Mouse (Mus musculus) heart, adult 8-10 months (tissue): ENCODE measurements around the gene Ccnb1. TPM values are rescaled to one million over a fixed set of nuclear protein-coding genes. Genes with fewer than 3 reads are reported as not detected.
A peak's percentile ranks its signal among the peaks of the same experiment; 100 is the strongest.
"Not testable (repeated sequence)": the region's sequence is repeated elsewhere in the genome, so short reads cannot be mapped to it uniquely, and the experiment has no call there.

ENCODE experiments used
- DNase-seq: peaks from one replicate; pipeline ENCODE4 v3.0.0; 2022; ENCODE audit warnings: low spot score
- total RNA-seq, 4 experiments: library from RNA; stranded (reverse); gene quantifications; 2 replicates each; pipeline ENCODE4 v1.2.4; 2022

Gene Ccnb1
- total RNA-seq, 4 experiments from 2014 or later: 0.19 to 0.63 (median 0.28) TPM; not detected in 1

DNA sequence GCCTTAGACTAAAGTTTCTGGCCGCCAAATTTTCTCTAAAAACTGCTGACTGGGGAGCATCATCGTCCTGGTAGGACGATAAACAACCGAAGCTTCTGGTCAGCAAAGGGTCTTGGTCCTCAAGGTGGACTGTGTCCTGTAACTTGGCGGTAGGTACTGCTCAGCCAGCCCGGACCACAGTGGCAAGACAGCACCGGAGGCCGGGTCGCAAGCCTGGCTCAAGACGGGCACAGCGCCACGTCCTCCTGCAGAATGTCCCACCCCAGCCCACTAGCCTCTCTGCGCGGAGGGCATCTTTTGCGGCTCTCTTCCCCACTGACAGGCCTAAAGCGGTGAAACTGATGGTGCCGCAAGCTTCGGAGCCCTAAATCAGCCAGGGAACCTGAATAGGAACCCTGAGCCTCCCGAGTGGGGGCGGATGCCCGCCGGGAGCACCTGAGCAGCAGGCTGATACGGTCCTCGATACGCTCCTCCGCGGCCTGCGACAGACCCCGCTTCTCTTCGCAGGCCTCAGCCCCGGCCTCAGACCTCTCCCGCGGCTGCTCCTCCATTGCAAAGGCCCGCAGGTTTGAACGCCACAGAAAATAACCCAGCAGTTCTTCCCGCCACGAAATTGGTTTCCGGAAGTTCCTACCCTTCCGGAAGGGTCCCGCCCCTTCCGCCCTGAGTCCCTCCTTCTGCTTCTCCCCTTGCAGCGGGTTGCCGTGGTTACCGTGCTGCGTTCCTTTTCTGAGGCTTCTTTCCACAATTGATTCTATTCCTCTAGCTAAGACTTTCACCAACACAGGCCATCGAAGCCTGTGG is 10.9 kb downstream of the Ccnb1 start, which contains the start of gene Cenph:
Gene Cenph (minus strand): TSS at position 648 of the 804 bp plus-strand sequence.
- peak; percentile 77 for DNase-seq

- no peak for DNase-seq
These were observed 11.7 kb downstream of the Ccnb1 start for GRCm38 (mm10) chr13:100774704-100775103.

DNA sequence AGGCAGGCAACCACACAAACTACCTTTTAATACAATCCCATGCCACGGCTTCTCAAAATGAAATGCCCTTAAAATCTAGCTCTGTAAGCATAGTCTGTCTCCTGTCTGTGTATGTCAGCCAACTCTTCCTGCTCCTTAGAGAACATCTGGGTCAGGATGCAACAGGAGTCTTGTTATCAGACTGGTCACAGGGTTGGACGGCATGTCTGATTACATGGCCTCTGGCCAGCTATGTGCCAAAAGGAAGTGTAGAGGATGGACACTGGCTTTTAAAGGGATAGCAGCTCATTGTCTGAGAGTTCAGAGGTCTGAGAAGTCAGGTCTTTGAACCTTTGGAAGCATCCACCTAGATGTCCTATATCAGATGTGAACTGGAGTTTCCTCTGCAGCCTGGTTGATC is 31.0 kb downstream of the Ccnb1 start:
- peak; percentile 33 for DNase-seq

DNA sequence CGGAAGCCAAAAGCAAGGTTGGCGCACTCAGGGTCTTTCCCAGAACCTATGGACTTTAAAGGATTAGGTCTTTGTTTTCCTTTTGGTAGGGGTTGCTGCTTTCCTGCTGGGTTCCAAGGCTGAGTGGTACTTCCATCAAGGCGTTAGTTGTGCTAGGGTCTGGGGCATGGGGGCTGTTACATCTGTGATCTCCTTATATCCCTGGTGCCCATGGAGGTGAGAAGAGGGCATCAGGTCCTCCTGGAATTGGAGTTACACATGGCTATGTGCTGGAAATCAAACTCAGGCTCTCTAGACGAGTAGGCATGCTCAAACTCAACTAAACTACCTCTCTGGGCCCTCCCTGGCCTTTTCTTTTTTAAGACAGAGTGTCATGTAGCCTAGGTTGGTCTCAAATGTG is 32.2 kb downstream of the Ccnb1 start:
- DNase-seq: no peak

DNA sequence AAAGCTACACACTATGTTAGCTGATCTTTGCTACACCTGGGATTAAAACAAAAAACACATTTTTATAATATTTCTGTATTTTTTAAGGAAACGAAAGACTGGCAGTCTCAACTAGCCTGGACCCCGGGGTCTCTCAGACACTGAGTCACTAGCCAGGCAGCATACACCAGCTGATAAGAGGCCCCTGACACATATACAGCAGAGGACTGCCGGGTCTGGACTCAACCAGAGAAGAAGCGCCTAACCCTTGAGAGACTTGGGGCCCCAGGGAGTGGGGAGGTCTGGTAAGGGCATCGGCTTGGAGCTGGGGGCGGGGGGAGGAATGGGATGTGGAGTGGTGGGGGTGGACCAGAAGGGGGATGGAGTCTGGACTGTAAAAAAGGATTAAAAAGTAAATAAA is 33.4 kb downstream of the Ccnb1 start:
- DNase-seq: no peak

- DNase-seq: no peak
These were observed 33.8 kb downstream of the Ccnb1 start for GRCm38 (mm10) chr13:100752529-100752928.

DNA sequence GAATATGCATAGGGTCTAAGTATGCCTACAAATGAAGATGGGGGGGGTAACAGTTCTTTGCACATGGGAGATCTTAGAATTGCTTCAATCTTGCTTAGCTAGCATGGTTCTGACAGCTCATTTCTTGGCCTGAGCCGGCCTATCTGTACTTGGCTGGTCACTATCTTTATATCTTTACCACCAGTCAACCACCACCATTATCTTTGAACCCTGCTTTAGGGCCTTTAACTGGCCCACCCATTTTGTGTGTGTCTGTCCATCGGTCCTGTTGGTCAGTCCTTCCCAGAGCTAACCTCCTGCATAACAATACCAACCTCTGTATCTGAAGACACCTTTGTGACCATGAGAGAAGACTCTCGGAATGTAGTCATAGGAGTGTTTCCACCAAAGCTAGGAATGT is 35.0 kb downstream of the Ccnb1 start:
- DNase-seq: no peak

- DNase-seq: no peak
These were observed 35.6 kb downstream of the Ccnb1 start for GRCm38 (mm10) chr13:100750799-100751198.

DNA sequence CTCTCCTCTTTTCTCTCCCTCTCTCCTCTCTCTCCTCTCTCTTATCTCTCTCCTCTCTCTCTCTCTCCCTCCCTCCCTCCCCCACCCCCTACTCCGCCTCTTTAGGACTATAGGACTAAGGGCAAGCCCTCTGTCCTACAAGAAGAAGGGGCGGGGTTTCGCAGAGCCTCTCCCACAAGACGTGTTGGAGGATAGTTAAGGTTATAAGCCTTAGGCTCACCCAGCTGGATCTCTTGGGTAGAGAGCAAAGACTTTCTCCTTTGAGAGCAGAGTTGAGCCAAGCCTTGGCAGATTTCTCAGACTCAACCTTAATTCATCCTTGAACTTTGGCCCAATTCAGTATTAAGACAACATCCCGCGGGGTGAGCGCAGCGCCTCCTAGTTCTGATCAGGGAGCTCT is 37.7 kb downstream of the Ccnb1 start:
- DNase-seq: no peak

DNA sequence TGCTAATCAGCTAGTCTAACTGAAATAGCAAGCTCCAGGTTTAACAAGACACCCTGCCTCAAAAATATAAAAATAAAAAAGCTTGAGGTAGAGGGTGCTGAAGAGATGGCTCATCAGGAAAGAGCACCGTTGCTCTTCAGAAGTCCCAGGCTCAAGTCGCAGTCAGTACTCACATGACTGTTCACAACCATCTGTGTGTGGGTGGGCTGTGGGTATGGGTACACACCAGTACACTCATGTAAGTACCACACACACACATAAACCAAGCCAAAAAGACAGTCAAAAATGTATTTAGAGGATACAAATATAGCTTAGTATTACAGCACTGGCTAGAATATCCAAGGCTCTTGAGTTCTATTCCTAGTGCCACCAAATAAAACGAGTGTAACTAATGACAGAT is 40.3 kb downstream of the Ccnb1 start:
- DNase-seq: no peak

DNA sequence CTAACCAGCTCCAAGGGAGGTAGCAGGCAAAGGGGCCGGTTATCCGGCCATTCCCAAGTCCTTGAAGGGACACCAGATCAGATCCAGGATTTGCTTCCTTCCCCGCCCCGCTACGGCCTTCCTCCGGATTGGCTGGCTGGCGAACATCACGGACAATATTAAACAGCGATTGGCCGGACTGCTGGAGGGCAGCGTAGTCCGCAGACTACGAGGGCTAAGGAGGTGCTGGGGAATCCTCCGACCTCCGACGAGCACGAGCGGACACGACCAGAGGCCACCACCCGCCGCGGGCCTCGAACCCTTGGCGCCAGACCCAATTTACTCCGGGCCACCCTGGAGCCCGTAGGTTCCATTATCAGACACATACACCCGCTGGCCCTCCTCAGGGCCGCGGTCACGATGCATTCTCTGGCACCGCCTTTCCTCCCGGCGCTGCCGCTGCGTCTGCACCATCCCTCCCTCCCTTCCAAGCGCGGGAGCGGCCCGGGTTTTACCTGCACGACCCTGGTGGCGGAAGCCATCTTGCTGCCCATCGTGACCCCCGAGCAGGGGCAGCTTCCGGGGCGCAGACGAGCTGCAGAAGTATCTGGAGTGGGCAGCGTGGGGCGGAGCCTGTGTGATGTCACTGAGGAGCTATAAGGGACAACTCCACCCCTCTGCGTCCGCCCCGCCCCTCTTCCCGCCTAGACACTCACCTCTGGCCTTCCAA is 42.2 kb downstream of the Ccnb1 start, which contains the start of gene Mrps36:
Gene Mrps36 (minus strand): TSS at position 624 of the 709 bp plus-strand sequence.
- peak; percentile 97 for DNase-seq

DNA sequence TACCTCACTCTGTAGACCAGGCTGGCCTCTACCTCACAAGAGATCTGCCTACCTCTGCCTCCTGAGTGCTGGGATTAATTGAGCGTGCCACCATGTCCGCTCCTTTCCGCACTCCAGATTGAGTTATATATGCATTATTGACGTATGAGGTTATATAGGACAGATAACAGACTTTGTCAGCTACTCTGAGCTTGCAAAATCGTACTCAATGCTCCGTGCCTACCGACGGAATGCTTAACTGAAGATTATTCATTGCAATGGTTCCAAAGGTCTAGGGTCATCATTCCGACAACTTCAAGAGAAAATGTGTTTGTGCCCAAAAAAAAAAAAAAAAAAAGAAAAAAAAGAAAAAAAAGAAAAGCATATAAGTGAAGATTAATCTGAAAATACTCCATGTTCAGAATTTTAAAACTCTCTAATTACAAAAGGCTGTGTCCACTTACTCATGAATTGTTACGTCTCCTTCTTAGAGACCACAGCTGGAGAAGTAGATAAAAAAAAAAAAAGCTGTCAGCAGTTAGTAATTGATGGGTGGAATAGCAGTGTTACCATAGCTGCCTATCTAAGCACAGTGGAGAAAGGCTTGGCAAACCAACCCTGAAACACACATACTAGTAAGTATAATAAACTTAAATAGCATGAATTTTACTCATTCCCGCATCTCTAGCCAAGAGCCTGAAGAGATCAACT is 42.9 kb downstream of the Ccnb1 start:
- no peak for DNase-seq

GRCm38 (mm10) chr13:100742831-100743230 is 43.5 kb downstream of the Ccnb1 start:
- DNase-seq: no peak

- no peak for DNase-seq
These were observed 53.6 kb downstream of the Ccnb1 start for GRCm38 (mm10) chr13:100732756-100733155.

GRCm38 (mm10) chr13:100731462-100732046 is 54.8 kb downstream of the Ccnb1 start:
- not testable (repeated sequence) for DNase-seq

GRCm38 (mm10) chr13:100730861-100731176 is 55.6 kb downstream of the Ccnb1 start, which contains the start of gene Cdk7:
TSS of gene Cdk7 (minus strand) at chr13:100730939.
- peak; percentile 90 for DNase-seq

DNA sequence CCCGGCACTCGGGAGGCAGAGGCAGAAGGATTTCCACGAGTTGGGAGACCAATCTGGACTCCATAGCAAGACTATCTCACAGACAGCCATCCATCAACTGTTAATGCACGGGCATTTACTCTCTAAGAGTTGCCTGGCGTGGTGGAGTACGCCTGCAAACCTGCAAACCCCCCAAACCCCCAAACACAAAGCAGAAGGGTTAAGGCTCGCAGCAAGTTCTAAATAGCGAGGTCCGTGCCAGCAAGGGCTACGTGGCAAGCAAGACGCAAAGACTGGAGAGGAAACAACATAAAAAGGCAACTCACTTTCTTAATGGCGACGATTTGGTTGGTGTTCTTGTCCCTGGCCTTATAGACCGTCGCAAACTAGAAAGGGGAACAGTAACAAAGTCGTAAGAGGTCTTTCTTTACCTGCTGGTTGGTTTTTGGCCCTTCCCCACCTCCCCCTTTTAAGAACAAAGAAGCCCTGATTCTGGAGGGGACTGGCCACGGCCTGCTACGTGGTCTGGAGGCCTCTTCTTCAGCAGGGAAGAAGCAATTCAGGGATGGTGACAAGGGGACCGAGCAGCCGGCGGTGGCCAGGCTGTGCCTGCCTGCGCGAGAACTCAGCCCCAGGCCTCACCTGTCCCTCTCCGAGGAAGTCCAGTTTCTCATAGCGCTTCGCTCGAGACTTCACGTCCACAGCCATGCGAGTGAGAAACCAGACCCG is 56.1 kb downstream of the Ccnb1 start:
- DNase-seq: no peak
